Mouse (Mus musculus): Measurements from ENCODE around the gene Anks1b.

Gene Anks1b

GRCm38 (mm10) chr10:89873146-89873950 lies at the start of gene Anks1b:
Anks1b (plus strand) TSS chr10:89873509.
- peak; percentile 73 for DNase-seq

DNA sequence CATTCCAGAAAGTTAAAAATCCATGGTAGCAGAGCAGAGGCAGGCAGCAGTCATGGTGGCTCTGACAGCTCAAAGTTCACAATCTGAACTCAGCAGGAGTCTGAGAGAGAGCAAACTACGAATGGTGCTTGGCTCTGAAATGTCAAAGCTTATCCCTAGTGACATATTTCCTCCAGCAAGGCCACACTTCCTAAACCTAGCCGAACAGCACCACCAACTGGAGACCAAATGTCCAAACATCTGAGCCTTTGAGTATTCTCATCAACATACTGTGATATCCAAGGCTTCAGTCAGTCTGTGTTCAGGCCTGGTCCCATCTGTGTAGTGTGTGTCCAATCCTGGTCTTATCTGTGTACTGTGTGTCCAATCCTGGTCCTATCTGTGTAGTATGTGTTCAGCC lies 49.4 kb upstream of the Anks1b start:
- DNase-seq: no peak

GRCm38 (mm10) chr10:89826896-89827295 lies 46.4 kb upstream of the Anks1b start:
- DNase-seq: peak; percentile 78

DNA sequence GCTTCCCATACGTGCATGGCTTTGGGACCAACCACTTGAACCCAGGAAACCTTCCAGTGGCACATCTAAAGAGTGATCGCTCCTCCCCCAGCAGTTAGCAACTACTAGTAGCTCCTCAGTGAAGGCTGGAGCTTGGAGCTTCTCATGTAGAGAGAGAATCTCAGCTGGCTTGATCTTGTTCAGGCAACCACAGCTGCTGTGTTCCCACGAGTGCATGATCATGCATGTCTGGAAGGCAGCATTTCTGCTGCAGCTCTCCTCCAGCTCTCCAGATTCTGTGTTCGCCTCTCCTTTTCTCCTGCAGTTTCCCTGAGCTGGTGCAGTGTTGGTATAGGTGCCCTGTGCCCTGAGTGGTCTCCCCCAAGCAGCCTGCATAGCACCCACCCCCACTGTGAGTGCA lies 41.0 kb upstream of the Anks1b start:
- no peak for DNase-seq

GRCm38 (mm10) chr10:89833166-89833565 lies 40.1 kb upstream of the Anks1b start:
- peak; percentile 37 for DNase-seq

GRCm38 (mm10) chr10:89837476-89837875 lies 35.8 kb upstream of the Anks1b start:
- no peak for DNase-seq

DNA sequence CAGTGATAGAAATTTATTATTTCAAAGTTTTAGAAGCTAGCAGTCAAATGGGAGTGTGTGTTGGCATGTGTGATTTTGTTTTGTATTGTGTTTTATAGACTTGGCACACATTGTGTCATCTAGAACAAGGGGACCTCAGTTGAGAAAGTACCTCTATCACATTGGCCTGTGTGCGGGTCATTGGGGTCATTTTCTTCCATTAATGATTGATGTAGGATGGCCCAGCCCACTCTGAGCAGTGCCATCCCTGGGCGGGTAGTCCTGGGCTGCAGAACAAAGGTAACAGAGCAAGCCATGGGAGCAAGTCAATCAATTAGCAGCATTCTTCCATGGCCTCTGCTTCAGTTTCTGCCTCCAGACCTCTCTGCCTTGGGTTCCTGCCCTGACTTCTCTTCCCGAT lies 34.5 kb upstream of the Anks1b start:
- DNase-seq: no peak

- DNase-seq: no peak
Observed at GRCm38 (mm10) chr10:89850951-89851350, 22.4 kb upstream of the Anks1b start.

- DNase-seq: no peak
Observed at GRCm38 (mm10) chr10:89855251-89855875, 17.9 kb upstream of the Anks1b start.

DNA sequence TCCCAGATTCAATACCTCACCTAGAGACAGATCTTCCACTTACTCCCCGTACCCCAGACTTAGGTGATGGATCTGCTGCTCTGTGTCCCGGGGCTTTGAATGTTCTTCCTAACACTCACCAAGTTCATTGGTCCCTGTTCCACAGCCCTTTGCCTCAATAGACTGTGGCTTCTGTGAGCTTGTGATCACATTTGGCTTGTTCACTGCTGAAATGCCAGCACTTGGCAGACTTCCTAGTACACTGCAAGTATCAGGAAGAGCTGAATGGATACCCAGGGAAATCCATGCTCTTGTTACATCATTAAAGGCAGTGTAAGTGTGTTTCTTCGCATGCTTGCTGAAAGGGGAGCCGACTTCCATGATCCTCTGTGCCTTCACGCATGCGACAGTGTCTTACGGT lies 17.0 kb upstream of the Anks1b start:
- peak; percentile 52 for DNase-seq

- no peak for DNase-seq
Observed at GRCm38 (mm10) chr10:89868211-89868610, 5.1 kb upstream of the Anks1b start.

DNA sequence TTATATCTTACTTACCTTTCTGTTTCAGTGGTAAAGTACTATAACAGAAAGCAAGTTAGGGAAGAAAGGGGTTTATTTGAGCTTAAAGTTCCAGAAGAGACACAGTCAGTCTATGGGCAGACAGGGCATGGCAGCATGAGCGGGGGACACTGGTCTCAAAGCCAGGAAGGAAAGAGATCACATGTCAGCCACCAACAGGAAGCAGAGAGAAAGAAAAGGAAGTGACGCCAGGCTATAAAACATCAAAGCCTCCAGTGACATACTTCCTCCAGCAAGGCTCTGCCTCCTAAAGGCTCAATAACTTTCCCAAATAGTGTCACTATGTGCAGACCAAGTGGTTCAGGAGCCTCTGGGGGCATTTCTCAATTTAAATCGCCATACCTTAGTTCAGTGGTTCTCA lies 4.5 kb upstream of the Anks1b start:
- no peak for DNase-seq

DNA sequence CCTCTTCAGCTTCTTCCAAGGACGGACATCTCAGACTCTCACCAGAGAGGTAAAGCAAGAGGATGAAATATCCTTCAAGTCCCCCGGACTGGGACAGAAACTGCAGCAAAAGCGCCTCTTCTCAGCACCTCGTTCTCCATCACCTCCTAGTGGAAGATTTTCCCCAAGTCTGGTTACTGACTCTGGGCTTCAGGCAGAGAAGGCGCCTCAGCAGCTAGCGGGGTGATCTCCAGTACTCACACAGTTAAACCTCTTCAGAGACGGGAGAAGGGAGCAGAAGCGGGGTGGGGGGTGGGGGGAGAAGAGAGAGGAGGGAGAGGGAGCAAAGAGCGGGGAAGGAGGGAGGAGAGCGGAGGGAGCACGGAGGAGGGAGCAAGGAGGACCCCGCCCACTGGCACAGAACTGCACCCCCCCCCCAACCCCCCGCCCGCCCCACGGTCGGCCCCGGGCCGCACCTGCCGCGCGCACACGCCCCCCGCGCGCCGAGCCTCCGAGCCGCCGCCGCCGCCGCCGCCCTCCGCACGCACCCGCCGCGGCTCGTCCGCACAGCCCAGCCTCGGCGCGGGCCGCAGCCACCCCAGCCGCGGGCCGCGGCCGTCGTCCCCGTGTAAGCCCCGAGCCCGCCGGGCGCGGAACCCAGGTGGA lies 686 bp upstream of the Anks1b start:
- DNase-seq: peak; percentile 62

GRCm38 (mm10) chr10:89874036-89874435 lies 727 bp downstream of the Anks1b start:
- DNase-seq: no peak

DNA sequence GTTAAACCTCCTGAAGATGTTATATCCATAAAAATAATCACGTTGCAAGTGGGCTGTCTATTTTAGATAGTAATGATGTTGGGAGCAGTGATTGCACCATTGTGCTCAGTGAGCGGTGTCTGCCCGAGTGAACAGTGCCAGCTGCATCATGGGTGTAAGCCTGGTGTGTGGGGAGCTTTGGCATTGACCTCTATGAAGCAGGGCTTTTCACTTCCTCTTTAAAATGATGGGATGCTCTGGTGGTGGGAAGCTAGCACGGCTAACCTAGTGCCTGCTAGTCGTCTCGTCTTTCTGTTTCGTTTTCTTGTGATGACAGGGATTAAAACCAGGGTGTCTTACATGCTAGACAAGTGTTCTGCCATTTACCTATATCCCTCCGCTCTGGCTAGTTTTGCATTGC lies 10.3 kb downstream of the Anks1b start:
- DNase-seq: no peak

DNA sequence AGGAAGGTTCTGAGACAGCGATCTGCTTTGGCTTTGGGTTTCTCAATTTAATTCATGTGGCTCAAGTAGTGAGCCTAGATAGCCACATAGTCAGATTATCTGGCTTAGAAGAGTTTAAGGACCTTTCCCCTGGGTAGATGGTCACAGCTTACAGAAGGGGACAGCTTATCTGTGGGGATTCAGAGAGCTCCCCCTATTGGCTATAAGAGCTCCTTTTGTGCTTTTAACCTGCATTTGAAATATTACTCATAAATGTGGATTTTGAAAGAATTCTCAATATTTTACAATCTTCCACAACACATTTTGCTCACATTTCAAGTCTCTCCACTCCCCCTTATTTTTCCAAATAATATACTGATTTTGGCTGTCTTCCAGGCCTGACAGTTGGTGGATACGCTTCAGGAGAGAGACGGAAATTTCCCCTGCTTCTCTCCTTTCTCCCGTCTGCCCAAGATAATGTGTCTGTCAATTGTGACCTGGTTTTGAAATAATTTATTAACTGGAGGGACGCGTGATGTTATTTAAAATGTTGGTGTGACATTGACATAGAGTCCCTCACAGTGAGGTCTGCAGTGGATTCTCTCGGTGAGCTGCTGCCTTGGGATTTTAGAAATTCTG lies 29.5 kb downstream of the Anks1b start:
- DNase-seq: peak; percentile 59

DNA sequence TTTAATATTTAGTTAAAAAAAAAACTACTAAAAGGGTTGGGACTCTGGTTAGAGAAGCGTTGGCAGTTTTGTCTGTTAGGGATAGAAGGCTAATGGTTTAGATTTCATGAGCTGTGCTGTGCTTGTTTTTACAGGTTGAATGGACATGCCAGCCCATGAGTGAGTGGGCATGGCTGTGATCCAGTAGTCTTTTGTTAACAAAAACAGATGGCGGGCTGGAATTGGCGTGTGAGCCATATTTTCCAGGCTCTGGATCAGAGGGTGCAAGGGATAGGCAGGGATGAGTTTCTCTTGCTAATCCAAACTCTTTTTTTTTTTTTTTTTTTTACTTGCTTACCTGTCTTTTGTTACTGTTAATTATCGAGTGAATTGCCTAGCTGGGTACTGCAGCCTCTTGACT lies 38.6 kb downstream of the Anks1b start:
- peak; percentile 86 for DNase-seq

- no peak for DNase-seq
Observed at GRCm38 (mm10) chr10:89913174-89913573, 39.9 kb downstream of the Anks1b start.

DNA sequence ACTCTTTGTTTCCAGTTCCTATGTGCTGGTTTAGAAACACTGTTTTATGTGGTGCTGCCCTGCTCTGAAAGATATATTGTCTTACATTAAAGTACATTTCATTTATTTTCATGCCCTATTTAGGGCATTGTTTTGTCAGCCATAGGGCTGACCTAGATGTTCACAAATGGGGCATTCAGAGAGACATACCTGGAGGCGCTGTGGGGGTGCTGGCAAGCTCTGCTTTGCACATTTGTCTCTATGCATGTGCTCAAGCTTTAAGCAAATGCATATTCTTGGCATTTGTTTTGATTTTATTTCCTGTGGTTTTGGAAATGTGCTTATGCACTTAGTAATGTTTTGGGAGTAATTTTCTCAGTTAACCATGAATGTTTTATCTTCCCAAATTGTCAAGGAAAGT lies 43.8 kb downstream of the Anks1b start:
- DNase-seq: peak; percentile 90

DNA sequence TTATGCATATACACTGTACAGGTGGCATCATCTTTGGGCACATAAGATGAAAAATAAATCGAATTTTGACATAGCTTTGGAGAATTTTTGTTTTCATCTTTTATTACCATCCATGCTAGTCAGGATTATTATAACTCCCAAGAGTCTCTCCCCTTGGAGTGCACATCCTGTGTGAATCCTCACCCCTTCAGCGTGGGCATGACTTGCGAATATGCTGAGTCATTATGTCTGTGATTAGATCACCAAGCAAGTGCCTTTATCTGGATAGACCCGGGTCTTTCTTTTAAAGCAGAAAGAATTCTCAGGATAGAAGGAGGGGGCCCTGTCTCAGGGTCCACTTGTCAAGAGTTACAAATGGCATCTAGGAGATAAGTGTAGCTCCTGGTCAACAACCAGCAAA lies 48.7 kb downstream of the Anks1b start:
- no peak for DNase-seq

GRCm38 (mm10) chr10:89942180-89942579 lies 68.9 kb downstream of the Anks1b start:
- DNase-seq: no peak

GRCm38 (mm10) chr10:89946636-89947349 lies 73.5 kb downstream of the Anks1b start:
- DNase-seq: no peak

DNA sequence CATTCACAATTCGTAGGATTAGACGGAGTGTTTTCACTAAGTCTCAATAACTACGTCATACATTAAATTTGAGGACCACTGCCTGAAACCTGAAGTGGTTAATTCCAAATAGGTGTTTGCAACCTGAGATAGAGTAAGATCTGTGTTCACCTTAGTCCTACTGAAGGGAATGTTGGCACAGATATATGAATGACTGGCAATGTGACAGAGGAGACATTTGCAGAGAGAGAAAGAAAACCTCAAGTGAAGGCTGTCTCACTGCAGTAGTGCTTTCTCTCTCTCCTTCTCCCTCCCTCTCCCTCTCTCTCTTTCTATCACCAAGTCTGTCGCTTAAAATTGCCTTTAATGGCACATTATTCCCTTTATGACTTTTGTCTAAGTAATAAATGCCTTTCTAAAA lies 101.1 kb downstream of the Anks1b start:
- no peak for DNase-seq
